Mouse (Mus musculus) embryo, embryonic 10.5 days (tissue): Measurements from ENCODE around the gene Spaca7.
"Not testable (repeated sequence)": the region's sequence is repeated elsewhere in the genome, so short reads cannot be mapped to it uniquely, and the experiment has no call there.

Experiments
- DNase-seq: peaks from one replicate; pipeline ENCODE4 v3.0.0-alpha.2; 2015; ENCODE audit warnings: low spot score

Gene Spaca7

DNA sequence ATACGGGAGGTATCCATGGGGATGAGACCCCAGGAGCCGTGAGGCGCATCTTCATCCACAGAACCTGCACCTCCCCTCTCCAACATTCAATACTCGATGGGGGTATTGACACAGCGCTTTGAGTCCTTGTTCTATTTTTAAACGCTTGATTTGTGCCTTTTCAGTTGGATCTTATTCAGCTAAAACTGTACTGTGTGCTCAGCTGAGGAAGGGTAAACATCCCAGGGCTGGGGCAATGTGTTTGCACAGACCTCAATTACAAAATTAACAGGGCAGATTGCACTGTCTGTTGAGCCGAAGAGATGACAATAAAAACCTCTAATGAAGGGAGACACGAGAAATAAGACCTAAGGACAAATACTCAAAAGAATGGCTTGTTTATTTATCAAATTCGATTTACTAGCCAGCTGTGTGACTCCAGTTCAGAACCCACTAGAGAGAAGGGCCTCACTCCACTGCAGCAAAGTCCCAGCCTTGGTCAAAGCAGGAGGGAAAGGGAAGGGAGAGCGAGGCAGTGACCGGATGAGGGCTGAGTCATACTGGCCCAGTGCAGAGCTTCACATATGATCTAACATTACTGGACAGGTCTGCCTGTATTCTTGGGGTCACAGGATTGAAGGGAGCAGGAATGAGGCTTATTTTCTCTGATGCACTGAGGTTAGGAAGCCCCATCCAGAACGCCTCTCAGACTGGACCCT is 37.1 kb downstream of the Spaca7 start:
- no peak for DNase-seq

DNA sequence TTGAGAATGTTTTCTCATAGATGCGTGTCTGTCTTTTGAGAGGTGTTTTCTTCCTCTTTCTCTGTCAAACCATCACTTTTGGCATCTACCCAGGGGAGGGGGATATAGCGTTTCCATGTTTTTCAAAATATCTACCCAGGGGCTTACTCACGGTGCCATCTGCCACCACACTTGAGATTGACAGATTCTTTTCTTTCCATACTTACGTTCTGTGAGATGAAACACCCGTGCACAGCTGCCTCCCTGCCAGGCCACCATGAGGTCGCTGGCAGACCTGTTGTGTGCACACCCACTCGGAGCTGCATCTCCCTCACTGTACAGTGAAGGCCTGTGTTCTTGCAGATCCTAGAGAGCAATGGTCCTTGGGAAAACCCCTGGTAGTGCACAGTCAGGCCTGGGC is 40.4 kb downstream of the Spaca7 start:
- no peak for DNase-seq

DNA sequence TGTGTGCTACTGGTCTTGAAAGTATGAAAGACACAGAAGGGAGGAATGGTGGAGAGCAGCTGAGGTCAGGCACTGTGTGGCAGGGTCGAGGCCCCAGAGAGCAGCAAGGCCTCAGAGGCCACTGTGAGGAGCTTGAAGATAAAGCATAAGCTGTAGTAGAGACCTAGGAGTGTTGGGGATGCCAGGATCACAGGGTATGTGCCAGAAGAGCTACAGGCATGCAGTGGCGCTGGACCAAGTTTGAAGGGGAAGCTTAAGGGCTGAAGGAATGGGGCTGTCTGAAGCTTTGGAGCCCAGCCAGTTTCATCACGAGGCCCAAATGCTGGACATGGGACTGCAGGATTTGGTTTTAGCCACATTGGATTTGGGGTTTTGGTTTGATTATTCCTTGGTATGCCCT is 44.5 kb downstream of the Spaca7 start:
- DNase-seq: not testable (repeated sequence)

DNA sequence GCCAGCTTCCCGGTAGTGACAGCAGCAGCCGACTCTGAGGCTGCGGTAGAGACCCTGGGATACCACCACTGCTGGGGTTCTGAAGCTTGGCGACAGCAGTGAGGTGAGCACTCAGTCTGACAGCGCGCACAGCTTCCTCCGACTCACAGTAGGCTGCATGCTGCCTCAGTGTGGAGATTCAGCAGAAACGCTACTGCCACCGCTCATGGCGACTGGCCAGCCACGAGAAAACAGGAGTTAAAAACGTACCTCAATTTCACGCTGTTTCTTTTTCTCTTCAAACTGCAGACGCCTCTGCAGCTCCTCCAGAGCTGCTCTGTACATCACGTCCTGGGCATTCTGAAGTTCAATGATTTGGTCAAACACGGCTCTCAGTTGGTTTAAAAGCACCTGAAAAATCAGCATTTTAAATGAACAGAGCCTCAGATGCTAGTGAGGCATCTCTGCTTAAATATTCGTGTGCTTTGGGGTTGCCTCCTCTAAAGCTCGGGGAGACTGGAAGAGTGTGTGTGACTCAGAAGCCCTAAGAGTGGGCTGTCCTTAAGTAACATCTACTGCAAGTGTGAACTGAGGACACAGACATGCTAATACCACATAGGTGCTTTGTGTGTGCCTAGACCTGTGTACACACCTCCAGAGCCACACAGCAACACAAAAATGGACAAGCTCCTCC is 48.9 kb downstream of the Spaca7 start:
- DNase-seq: no peak

- DNase-seq: no peak
Measured at GRCm38 (mm10) chr8:12625890-12626289, 53.1 kb downstream of the Spaca7 start.

GRCm38 (mm10) chr8:12629079-12629478 is 56.2 kb downstream of the Spaca7 start:
- peak; percentile 66 for DNase-seq

- no peak for DNase-seq
Measured at GRCm38 (mm10) chr8:12635366-12635765, 62.5 kb downstream of the Spaca7 start.

DNA sequence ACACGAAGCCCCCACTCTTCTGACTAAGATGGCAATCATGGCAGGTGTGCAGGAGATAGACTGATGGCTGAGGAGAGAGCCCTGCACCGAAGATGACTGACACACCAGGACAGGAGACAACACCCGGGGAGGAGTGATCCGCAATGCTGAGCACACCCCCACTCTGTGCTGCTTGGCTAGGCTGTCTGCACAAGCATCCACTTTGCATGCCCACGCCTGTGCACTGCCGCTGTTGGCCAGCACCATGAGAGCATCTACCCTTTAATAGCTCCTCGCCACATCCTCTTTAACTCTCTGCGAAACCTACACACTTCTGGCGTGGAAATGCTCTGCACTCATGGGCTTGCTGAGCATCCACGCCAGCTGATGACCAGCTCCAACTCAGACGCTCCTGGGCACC is 65.6 kb downstream of the Spaca7 start:
- no peak for DNase-seq

- no peak for DNase-seq
Measured at GRCm38 (mm10) chr8:12641527-12641926, 68.7 kb downstream of the Spaca7 start.

DNA sequence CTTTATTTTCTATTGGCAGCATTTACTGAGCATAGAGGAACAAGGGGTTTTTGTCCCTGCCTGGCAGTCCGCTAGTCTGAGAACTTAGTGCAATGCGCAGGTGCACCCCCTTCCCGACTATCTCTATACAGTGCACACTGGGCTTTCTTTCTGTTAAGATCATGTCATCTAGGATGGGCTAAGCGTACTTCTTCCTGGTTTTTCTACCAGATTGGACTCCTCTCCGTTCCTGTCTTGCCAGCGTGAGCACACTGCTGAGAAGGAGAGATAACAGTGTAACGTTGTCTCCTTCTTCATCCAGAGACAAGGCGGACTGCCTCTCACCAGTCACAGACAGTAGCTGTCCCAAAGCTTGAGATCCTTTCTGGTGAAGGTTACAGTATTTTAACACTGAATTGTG is 71.5 kb downstream of the Spaca7 start:
- DNase-seq: no peak

- DNase-seq: peak; percentile 5
Measured at GRCm38 (mm10) chr8:12644894-12645293, 72.1 kb downstream of the Spaca7 start.

DNA sequence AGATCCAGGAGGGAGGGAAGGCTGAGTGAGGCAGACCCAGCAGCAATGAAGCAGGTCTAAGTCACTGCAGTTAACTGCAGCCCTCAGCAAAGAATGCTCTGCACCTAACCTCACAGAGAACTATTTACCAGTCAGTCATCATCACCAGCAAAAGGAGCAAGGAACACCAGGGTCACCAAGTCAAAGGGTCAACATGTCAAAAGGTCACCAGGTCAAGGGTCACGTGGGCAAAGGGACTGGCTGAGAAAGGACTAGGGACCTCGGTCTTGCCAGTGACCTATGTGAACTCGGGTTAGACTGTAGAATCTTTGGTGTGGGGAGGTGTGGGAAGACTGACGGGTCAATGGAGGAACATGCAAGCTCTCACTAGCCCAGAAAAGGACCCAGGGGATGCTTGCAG is 73.7 kb downstream of the Spaca7 start:
- DNase-seq: peak; percentile 18

DNA sequence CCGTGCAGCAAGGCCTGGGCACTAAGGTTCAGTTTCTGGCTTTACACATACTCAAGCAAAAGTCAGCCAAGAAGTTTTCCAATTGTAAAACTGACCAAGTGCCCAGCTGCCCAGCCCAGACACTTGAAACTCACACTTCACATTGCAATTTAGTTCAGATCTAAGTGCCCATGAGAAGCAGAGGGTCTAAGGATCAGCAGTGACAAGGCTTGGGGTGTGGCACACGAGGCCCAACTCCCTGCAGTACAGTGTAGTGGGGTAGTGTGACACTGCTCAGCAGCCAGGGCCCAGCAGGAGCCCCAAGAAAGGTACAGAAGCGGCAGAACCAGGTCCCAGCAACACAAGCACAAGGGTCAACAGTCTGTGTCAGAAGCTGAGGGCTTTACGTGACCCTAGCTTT is 76.1 kb downstream of the Spaca7 start:
- no peak for DNase-seq
